Mouse (Mus musculus): ENCODE measurements around the gene Ackr2. TPM values are rescaled to one million over a fixed set of nuclear protein-coding genes. Genes with fewer than 3 reads are reported as not detected.

Ackr2 gene
- total RNA-seq, 2 experiments from 2014 or later, result 3.2 to 3.9 TPM

DNA sequence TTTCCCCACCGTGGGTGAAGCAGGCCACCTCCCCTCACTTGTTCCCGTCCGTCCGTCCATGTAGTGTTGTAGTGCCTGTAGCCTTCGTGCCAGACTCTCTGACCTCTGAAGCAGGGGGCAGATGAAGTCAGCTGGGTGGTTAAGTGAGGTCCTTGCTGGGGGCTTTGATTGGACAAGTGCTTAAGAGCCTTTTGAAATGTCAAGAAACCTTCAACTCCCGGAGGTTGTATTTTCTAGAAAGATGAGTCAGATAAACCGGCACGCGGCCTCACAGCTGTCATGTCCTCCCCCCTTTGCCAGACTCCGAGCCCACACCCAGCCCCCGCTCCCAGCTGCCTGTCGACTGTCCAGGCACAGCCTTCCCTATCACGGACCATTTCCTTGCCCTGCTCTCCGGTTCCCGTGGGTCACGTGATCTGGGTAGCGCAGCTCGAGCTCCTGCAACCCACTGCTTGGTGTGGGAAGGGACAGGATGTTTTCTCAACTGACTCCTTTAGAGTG lies 7.7 kb upstream of the Ackr2 start:
- DNase-seq, result peak; percentile 80
- intact Hi-C loops (cut with DNase I), result no loop called here

DNA sequence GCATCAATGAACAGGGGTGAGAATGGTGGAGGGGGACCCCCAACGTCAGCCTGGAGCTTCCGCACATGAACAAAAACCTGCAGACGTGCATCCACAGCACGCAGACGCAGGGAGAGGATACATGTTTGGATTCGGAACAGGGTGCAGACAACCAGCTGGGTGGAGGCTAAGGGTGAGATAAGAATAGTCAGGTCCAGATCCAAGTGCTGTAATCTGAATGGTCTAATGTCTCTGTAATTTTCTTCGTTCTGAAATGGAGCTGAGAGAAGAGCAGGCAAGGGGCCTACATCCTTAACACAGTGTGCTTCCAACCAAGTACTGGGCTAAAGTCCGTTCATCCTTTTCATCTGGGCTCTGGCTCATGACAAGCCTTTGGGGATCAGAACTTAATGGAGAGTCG lies 6.9 kb upstream of the Ackr2 start:
- DNase-seq, result no peak
- intact Hi-C loops (cut with DNase I), result no loop called here

DNA sequence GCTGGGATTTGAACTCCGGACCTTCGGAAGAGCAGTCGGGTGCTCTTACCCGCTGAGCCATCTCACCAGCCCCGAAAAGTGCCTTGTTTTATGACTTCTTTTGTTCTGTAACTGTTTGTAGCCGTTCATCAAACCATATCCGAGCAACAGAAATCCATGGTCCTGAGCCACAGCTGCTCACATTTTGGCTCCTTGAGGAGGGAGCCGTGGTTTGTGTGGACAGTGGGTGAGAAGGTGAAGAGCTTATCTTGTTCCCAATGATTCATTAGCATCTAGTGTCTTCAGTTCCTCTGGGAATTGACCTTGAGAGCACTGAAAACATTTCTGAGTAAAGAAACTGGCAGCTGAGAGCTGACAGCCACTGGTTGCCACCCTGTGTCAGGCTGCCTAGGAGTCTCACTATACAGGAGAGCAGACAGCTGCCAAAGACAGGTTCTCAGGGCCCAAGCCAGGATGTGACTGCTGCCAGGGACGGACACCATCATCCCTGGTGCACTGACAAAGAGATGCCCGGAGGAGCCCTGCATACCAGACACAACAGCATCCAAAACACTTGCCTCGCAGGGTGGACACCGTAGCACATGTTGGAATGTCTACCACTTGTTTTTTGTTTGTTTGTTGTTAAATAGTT lies 6.0 kb upstream of the Ackr2 start:
- intact Hi-C loops (cut with DNase I), result no loop called here

DNA sequence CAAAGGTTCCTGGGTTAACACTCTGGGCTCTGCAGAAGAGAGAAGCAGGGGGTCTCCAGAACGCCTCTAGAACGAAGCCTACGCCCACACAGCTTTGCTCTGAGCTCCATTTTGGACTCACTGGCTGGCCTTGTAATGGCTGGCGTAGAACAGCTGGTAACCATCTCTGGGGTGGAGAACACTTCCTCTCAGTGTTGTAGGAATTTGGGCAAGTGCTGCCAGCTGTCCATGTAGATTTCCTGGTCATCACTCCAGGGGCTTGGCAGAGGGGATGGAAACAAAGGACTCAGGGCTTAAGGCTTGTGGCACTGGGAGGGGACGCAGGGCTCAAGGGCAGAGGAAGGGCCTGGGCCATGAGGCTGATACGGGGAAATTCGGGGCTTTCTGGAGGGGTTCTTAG lies 3.7 kb upstream of the Ackr2 start:
- DNase-seq, result peak in 1 of 2 experiments; percentile 39

More for the DNA sequence above, 6.0 kb upstream of the Ackr2 start:
- no peak for DNase-seq

DNA sequence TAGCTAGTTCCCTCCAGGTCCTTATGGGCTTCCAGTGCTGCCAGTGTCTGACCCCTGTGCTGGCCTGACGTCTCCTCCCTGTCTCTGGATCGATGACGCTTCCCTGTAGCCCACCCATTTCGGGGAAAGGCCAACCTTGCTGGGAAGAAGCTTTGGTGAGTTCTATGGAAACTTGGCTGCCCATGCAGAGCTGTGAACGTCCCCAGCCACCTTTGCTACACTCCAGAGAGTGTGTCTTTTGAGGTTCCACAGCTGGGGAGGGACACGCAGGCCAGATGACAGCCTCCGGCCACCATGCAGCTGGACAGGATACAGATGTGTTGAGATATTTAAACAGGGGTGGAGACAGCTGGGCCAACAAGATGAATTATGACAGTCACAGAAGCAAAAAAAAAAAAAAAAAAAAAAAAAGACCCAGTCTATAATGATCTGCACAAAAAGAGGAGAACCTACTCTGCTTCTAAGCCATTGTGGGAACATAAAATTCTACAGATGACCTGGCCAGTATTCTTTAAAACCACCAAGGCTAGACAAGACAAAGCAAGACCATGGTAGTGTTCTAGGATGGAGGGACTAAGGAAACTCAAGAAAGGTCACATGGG lies 2.7 kb upstream of the Ackr2 start:
- intact Hi-C loops (cut with DNase I), result no loop called here
- DNase-seq, result peak; percentile 58

More for the DNA sequence above, 3.7 kb upstream of the Ackr2 start:
- intact Hi-C loops (cut with DNase I), result no loop called here

DNA sequence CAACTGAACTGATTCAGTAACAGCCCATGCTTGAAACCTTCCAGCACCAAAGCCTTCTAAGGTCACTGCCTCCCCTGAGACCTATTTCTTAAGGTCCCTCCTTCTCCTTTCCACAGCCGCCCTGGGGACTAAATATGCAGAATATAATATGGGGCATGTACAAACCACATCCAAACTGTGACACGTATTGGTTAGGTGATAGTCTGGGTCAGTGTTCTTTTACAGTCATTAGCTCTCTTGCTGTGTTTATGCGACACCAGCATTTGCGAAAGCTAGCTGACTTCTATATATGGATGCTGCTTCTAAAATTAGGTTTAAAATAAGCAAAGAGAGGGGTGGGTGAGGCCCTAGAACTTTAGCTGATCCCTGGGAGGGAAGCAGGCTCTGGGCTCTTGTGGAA lies 1.3 kb upstream of the Ackr2 start:
- intact Hi-C loops (cut with DNase I), result no loop called here
- DNase-seq, result no peak

DNA sequence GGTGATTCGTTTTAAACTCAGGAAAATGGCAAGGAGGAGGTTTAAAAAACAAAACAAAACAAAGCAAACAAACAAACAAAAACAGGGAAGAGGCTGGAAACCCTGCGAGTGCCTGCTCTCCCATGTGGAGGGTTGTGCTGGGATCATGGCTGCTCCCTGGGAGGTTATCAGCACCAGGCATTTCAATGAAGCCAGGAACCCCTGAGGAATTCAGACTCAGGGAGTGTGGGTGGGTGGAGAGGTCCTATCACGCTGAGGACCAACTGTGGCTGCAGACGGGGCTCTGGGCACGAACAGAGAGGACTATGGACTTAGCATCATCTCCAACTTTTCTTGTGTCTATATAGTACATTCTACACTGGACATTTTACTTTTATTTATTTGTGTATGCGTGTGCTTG lies 1.2 kb downstream of the Ackr2 start:
- DNase-seq, result no peak
- intact Hi-C loops (cut with DNase I), result no loop called here

DNA sequence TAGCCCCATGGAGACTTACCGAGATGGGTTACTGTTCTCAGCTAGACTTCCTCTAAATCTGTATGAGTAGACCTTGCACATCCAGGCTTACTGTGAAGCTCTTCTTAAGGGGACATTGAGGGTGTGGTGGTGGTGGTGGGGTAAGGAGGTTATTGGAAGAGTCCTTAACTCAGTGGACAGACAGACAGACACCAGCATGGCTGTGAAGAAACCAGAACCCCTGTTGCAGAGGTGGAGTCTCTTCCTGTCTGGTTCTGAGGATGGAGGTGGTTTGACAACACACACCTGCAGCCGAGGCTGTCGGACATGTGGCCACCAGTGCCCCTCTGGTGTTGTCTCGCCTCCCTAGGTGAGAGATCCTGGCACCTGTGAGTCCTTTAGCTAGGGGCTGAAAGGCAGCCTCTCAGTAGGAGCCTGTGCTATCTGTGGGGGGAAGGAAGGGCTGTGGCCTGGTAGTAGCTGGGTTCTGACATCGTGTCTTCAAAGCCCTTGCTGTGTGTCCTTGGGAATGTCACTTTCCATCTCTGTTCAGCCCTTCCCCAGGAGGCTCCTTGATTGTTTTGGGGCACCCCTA lies 2.2 kb downstream of the Ackr2 start:
- no peak for DNase-seq
- intact Hi-C loops (cut with DNase I), result no loop called here

DNA sequence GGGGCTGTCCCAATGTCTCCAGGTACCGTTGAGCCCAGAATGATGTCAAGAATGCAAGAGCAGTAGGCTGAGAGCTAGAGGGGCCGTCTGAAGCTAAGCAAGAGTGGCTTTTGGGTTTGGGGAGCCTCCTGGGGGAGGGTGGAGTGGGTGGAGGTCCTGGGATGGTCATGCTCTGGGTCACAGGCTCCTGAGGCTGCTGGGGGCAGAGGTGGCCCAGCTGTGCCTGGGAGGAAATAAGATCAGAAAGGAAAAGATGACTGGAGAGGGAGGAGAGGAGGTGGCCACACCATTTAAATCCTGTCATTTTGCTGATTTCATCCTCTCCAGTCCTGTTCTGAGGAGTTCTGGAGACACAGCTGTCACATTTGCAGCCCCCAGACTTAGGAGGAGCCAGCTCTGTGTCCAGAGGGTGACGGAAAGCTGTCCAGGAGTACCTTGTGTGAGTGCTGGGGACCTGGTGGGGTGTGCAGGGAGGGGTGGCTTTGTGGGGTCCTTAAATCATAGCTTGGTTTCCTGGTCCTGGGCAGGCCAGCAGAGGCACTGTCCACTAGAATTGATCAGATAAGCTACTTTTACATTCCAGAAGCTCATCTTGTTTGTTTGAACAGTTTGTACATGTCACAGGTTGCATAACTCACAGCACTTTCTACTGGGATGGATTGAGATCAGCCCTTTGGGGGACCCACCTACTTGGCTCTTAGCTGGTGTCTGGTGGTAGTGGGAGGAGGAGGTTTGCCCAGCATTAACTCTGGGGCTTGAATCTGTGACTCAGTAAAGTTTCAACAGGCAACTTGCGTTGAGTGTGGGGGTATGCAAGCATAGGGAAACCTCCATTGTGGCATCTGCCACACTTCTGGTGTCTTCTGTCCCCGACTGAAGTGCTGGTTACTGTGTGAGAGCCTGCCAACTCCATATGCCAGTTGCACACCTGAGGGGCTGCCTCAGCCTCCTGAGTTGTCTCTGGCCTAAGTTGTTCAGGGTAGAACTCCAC lies 3.9 kb downstream of the Ackr2 start:
- no peak for DNase-seq
- intact Hi-C loops (cut with DNase I), result no loop called here

DNA sequence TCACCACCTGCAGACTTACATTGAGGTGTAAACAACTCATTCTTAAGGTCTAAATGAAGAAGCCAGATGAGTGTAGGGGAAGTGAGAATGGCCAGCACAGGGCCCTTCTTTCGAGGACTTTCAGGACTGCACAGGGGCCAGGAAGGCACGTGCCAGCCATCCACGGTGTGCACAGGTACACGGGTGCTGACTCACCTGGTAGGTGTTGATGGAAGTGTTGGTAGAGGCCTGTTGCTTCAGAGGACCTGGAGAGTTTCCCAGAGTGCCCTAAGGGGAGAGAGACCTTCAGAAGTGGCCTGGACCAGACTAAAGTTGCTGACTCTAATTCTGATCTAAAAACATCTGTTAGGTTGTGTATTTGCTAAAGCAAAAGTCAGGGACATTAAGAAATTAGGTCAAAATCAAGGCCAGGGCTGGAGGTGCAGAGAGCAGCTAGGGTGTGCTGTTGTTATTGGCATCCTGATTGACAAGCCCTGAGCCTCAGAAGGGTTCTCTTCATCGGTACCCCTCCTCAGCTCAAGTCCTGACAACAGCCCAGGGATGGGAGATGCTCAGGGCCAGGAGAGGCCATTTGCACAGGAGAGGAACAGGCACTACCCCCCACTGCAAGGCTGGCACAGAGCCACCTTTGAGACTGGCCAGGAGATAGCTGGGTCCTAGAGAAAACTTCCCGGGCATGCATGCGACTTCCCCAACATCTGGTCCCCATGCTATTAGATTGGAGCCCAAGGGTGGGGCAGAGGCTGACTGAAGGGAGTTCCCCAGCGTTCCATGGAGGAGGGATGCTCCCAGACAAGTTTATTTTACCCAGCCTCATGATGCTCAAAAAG lies 5.5 kb downstream of the Ackr2 start:
- DNase-seq, result peak in 1 of 2 experiments; percentile 34
- intact Hi-C loops (cut with DNase I), result no loop called here

DNA sequence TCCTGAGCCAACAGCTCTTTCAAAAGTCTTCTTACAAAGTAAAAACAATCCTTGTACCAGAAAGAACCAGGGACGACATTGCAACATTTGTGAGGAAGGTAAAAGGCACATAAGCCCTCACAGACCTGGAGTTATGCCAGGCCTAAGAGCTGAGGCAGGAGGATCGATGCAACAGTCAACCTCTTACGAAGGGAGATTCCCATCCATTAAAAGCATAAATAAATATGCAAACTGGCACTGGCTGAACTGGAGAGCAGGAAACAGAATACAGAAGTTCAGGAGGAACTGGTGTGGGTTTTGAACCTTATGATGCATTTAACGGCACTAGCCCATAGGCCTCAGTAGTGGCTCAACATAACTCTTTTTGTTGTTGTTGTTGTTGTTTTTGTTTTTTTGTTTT lies 6.2 kb downstream of the Ackr2 start:
- intact Hi-C loops (cut with DNase I), result no loop called here

DNA sequence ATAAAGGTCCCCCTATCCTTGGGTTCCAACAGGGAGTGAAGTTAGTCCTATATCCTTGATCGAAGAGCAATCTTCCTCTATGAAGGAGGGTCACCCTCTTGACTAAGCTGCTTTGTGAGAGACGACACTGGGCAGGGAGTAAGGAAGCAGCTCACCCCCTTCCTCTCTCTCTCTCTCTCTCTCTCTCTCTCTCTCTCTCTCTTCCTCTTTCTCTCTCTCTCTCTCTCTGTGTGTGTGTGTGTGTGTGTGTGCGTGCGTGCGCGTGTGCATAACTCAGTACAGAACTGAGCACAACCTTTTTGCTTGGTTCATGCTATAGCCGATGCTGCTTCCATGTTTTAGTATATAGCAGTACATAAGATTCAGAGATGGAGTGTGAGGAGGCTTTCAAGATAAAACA lies 6.8 kb downstream of the Ackr2 start:
- intact Hi-C loops (cut with DNase I), result no loop called here
- DNase-seq, result no peak

More for the DNA sequence above, 6.2 kb downstream of the Ackr2 start:
- no peak for DNase-seq

DNA sequence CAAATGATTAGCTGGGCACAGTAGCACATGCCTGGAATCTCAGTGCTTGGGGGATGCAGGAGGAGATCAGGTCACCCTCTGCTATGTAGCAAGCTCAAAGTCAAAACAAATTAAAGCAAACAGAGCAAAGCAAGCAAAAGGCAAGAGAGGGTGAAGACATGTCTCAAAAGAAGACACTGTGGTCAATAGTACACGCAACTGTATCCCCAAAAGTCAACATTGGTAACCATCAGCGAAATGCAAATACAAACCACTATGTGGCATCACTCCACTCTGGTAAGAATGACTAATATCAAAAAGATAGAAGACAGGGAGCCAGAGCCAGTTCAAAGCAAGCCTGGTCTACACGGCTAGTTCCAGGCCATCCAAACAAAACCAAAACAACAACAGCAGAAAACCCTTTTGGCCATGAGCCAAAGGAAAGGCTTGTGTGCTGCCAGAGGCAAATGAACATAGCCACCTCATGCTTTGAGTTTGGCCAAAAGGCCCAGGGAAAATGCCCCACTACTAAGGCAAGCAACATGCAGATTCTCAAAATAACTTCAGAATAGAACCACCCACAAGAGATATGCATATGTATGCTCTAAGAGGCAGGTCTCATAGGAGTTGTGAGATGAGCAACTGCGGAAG lies 7.5 kb downstream of the Ackr2 start:
- intact Hi-C loops (cut with DNase I), result no loop called here
- no peak for DNase-seq

DNA sequence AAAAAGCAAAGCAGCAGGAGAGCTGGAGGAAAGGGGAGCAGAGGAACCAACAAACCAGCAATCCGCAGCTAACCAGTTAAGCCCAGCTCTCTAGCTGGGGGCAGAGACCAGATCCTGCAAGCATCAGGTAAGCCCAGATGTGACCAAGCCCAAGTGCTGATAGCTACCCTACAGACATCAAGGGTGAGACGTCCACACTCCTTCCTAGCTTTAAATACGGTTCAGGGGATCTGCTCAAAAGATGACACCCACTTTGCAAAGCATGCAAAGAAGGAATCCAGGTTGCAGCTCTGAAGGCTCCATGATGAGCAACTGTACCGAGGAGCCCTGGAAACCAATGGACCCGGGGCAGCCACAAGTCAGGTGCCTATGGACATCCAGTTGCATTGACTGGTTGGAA lies 8.3 kb downstream of the Ackr2 start:
- intact Hi-C loops (cut with DNase I), result no loop called here
- DNase-seq, result no peak

DNA sequence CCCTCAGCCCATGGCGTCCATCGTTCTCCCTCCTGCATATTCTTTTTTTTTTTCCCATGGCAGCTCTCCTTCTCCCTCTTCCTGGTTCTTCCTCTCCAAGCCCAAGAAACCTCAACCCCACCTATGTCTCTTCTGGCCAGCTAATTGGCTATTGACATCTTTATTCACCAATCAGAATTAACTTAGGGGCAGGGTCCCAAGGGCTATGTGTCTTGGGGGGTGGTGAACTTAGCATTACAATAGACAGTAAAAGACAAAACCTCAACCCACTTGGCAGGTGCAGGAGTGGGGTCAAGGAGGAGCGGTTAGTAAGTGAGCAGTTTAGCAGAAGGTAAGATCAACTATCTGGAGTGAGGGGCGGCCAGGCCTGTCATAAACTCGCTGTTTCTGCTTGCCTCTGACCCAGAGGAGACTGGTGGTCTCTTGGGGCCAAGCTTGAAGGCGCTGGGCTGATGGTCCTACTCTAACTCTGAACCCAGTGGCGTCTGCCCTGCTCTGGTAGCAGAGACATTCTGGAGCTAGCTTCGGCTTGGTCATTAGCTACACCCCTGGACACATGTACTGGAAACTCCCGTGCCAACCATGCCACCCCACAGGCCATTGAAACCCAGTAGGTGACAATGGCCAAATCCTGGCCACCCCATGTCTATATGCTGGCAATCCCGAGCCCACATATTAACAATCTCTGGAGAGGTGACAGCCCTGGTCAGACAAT lies 9.4 kb downstream of the Ackr2 start:
- intact Hi-C loops (cut with DNase I), result no loop called here
- no peak for DNase-seq

DNA sequence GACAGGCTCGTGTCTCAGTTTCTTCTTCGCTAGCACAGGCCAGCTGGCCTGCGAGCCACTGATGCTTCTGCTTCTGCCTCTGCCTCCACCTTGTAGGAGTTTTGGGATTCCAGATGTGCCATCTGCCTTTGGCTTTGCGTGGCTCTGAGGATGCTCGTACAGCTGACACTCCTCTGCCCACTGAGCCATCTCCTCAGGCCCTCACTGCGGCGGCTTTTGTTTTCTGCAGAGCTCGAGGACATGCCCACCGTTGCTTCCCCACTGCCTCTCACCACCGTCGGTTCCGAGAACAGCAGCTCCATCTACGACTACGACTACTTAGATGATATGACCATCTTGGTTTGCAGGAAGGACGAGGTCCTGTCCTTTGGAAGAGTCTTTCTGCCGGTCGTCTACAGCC lies 10.2 kb downstream of the Ackr2 start:
- intact Hi-C loops (cut with DNase I), result no loop called here
- no peak for DNase-seq

DNA sequence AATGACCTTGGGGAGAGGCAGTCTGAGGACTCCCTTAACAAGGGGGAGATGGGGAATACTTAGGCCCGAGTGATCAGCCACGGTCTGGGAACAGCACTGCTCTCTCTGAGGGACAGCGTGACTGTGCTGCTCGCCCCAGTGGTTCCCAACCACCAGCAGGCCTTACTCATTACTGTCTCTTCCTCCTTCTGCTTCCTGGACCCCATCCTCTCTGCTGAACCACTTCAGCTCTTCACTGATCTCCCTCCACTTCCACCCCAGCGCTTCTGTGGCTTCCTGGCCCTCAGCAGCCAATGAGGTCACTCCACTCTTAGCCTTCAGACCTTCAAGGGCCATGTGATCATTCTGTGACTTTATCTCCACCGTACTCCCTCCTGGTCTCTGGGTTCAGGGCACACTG lies 11.5 kb downstream of the Ackr2 start:
- intact Hi-C loops (cut with DNase I), result no loop called here
- DNase-seq, result no peak

DNA sequence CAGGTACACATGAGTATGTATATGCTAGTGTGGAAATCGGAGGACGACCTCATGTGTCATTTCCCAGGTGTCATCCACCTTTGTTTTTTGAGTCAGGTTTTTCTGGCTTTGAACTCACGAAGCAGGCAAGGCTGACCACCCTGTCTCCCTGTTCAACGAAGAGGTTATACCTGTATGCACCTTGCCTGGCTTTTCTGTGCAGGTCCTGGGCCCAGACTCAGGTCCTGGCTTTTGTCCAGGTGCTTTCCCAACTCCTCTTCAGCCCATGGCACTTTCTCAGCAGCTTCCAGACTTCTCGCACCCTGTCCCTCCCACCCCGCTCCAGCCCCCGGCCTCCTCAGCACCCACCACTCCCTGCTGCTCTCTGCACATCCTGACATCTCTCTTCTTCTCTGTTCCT lies 13.0 kb downstream of the Ackr2 start:
- no peak for DNase-seq
- intact Hi-C loops (cut with DNase I), result no loop called here

DNA sequence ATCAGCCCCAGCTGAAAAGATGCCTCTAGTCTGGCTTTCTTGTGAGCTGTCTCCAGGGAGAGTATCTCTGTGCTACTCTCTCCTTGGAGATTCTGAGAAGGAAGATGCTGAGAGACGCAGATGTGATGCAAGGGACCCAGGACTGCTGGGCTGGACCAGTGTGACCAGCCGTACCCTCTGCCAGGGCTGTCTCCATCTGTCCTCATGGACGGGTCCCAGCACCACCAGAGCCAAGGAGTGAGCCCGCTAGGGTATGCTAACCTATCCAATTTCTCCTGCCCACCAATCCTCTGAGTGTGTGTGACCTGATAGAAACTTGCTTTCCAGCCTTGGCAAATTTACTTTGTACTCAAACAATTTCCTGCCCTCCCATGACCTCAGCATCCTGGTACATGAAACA lies 14.6 kb downstream of the Ackr2 start:
- intact Hi-C loops (cut with DNase I), result no loop called here
- DNase-seq, result no peak
